Mouse (Mus musculus) layer of hippocampus, adult 8-10 months (tissue): ENCODE measurements around the gene BC049730. TPM values are rescaled to one million over a fixed set of nuclear protein-coding genes. Genes with fewer than 3 reads are reported as not detected.

Experiments
- DNase-seq, 2 experiments: peaks; one replicate each; pipeline ENCODE4 v3.0.0; 2022; ENCODE audit warnings: low spot score in 2 of 2
- total RNA-seq, 4 experiments: library from RNA; stranded (reverse); gene quantifications; 2 replicates each; pipeline ENCODE4 v1.2.4; 2022

Gene BC049730
- total RNA-seq, 4 experiments from 2014 or later: not detected

- no peak for DNase-seq
Observed at GRCm38 (mm10) chr7:24762574-24762973, 53.5 kb downstream of the BC049730 start.

Other genes starting within 250 kb of the BC049730 start
- 1 to 10 TPM in 3 of 4 experiments, under 1 TPM in 1; 0.87 to 8.3 (median 2.7) TPM for gene Plaur, start 246.8 kb upstream of the BC049730 start, total RNA-seq
- 100 to 1,000 TPM; 123 to 166 (median 143) TPM for gene Cadm4, start 227.2 kb upstream of the BC049730 start, total RNA-seq
- gene Zfp428, start 202.2 kb upstream of the BC049730 start, total RNA-seq: 10 to 100 TPM; 29.7 to 38.9 (median 34.5) TPM
- not detected for gene AC161166.1, start 196.8 kb upstream of the BC049730 start, total RNA-seq
- gene Irgq, start 178.6 kb upstream of the BC049730 start, total RNA-seq: 10 to 100 TPM; 53.6 to 65.2 (median 60.0) TPM
- under 1 TPM in 1 of 4 experiments, not detected in 3; 0.41 TPM for gene Pinlyp, start 163.1 kb upstream of the BC049730 start, total RNA-seq
- gene Xrcc1, start 163.0 kb upstream of the BC049730 start, total RNA-seq: 10 to 100 TPM; 32.9 to 44.7 (median 41.3) TPM
- 10 to 100 TPM; 10.9 to 15.8 (median 12.3) TPM for gene Ethe1, start 121.7 kb upstream of the BC049730 start, total RNA-seq
- gene Zfp575, start 121.6 kb upstream of the BC049730 start, total RNA-seq: 1 to 10 TPM; 4.0 to 5.2 (median 4.9) TPM
- under 1 TPM; 0.27 to 0.73 (median 0.35) TPM for gene Phldb3, start 98.5 kb upstream of the BC049730 start, total RNA-seq
- 1 to 10 TPM in 1 of 4 experiments, under 1 TPM in 3; 0.19 to 1.1 (median 0.34) TPM for gene Lypd3, start 72.7 kb upstream of the BC049730 start, total RNA-seq
- gene Tex101, start 32.6 kb upstream of the BC049730 start, total RNA-seq: not detected
- gene Gm4763, start 17.7 kb downstream of the BC049730 start, total RNA-seq: not detected
- gene Cd177, start 51.1 kb downstream of the BC049730 start, total RNA-seq: under 1 TPM in 1 of 4 experiments, not detected in 3; 0.10 TPM
- not detected for gene Ceacam10, start 68.0 kb downstream of the BC049730 start, total RNA-seq
- gene Gm9844, start 153.0 kb downstream of the BC049730 start, total RNA-seq: not detected
- gene Lypd4, start 160.7 kb downstream of the BC049730 start, total RNA-seq: not detected
- gene Dmrtc2, start 160.8 kb downstream of the BC049730 start, total RNA-seq: not detected
- gene Rps19, start 175.1 kb downstream of the BC049730 start, total RNA-seq: 100 to 1,000 TPM; 518 to 648 (median 579) TPM
- under 1 TPM in 2 of 4 experiments, not detected in 2; 0.30 to 0.58 TPM for gene Cd79a, start 188.1 kb downstream of the BC049730 start, total RNA-seq
- 100 to 1,000 TPM in 1 of 4 experiments, 10 to 100 TPM in 3; 94.8 to 111 (median 99.3) TPM for gene Arhgef1, start 193.7 kb downstream of the BC049730 start, total RNA-seq
- gene Gm4881, start 235.3 kb downstream of the BC049730 start, total RNA-seq: not detected